Mouse (Mus musculus) T-cell, adult 66 days (primary cell): ENCODE data around the gene Hook2. TPM values are rescaled to one million over a fixed set of nuclear protein-coding genes. Genes with fewer than 3 reads are reported as not detected.

ENCODE experiments used
- total RNA-seq, 2 experiments: library from RNA; stranded (reverse); gene quantifications; 3 replicates in 1 of 2; 4 replicates in 1 of 2; pipeline ENCODE4 v1.2.4; 2023

Gene Hook2
- total RNA-seq = 1 to 10 TPM; 3.6 to 4.5 TPM

GRCm38 (mm10) chr8:84990349-84990748, at the start of gene Hook2:
Hook2 (plus strand) TSS chr8:84990603.

DNA sequence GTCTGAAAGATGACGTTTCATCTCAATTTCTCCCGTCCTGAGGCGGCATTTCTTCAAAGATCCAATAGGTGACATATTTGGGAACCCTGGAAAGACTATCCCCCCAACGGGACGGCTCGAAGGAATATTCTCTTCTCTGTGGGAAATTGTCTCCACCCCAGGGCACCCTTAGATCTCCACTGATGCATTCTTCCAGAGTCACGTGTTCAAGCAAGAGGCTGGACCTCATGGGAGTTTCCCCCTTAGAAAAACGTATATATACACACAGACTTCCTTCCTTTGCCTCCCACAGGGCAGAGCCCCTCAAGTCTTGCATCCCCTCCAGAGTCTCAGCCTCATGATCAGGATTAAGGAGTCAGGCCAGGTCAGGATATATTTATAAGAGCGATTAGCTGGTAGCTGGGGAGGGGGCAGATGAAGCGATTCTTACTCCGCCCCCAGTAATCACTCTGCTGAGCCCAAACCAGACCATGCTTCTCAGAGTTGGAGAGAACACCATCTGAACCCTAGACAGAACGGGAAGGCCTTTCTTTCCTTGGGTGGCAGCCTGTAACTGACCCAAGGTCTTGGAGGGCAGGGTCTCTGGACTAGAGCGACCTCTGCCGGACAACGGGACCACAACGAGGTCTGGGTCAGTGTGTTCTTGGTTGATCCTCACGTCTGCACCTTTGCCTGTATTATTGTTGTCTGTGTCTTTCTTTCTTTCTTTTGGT, 43.7 kb upstream of the Hook2 start, which contains the start of gene Rtbdn:
Gene Rtbdn, plus strand, starts transcription at position 464 of the 713 bp plus-strand sequence.

DNA sequence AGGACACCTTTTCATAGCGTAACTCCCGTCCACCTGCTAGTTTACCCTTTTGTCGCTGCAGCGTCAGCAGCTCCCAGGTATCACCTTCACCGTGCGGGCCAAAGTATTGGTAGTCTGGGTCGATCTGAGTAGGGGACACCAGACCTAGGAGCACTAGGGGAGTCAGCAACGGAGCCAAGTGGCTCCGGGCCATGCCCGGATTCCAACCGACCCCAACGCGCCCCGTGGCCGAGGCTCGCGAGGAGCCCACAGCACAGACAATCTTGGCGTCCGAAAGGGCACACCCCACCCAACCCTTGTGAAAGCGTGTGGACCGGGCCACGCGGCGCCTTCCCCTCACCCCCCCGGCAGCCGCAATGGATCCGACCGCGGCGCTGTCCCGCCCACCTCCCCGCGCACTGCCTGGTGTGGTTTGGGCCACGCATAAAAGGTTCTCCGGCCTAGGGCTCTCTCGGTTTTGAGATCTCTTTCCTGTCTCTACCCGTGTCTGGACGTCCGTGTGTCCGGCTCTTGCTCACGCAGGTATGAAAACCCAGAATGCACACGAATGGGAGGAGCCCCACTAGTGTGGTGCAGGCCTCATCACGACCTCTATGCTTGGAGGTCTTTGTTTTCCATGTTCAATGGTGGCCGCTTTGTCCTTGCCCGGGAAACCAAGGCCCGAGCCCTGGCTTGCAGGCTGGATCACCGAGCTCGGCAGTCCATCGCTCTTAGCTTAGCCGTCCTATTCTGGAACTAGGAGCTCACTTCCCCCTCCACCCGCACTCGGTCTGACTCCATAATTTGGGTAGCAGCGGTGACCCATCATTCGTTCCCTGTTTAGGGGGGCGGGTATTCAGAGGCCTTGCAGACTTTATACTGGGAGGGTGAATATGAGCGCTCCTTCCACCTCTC, 20.9 kb upstream of the Hook2 start, which contains the start of the genes Gm49661, Prdx2 and Rnaseh2a:
Gene Gm49661, minus strand, starts transcription at position 193 of the 894 bp plus-strand sequence.
Gene Prdx2, plus strand, starts transcription at position 347 of the 894 bp plus-strand sequence.
Gene Rnaseh2a, minus strand, starts transcription at position 527 of the 894 bp plus-strand sequence.

DNA sequence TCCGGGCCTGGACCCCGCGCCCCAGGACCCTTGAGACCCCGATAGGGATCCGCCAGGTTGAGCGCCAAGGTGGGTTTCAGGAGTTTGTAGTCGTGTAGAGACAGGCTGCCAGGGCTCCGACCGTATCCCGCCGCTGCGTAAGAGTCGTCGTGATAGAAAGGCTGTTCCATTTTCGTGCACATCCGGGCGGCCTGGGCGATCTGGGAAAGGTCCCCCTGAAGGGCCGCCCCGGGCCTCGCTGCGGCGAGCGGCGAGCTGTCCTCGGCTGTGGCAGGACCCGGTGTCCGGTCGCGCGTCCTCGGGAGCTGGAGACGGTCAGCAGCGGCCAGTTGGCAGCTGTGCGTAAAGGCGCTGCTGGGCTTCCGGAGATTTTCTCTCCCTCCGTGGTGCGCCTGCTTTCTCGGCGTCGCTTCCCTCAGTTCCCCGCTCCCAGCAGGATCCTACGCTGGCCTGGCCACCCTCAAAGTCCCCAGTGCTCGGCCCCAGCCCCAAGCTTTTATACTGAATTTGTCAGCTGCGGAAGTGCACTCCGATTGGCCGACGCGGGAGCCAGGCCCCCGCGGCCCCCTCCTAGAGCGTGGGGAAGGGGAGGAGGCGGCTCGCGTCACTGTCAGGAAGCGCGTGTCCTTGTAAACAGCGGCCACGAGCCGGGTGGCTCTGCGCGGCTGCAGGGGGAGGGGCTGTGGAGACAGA, 12.0 kb upstream of the Hook2 start, which contains the start of gene Junb:
Gene Junb, minus strand, starts transcription at position 471 of the 693 bp plus-strand sequence.

DNA sequence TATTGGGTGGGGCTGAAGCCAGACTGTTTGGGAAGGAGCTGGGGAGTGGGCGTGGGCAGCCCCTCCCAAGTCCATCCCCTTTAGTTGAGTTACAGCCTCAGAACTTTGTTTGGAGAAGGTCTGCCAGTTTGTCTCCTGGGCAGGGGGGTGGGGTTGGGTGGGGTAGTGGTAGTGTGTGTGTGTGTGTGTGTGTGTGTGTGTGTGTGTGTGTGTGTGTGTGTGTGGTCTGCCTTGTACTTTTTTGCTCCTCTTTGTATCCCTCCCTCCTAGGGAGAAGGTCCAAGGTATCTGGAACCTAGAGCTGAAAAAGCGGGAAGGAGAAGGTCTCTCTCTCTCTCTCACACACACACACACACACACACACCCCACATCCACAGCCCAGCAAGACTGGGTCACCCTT, 24.0 kb downstream of the Hook2 start, which contains the start of gene Best2:
Gene Best2, minus strand, starts transcription at position 101 of the 400 bp plus-strand sequence.

DNA sequence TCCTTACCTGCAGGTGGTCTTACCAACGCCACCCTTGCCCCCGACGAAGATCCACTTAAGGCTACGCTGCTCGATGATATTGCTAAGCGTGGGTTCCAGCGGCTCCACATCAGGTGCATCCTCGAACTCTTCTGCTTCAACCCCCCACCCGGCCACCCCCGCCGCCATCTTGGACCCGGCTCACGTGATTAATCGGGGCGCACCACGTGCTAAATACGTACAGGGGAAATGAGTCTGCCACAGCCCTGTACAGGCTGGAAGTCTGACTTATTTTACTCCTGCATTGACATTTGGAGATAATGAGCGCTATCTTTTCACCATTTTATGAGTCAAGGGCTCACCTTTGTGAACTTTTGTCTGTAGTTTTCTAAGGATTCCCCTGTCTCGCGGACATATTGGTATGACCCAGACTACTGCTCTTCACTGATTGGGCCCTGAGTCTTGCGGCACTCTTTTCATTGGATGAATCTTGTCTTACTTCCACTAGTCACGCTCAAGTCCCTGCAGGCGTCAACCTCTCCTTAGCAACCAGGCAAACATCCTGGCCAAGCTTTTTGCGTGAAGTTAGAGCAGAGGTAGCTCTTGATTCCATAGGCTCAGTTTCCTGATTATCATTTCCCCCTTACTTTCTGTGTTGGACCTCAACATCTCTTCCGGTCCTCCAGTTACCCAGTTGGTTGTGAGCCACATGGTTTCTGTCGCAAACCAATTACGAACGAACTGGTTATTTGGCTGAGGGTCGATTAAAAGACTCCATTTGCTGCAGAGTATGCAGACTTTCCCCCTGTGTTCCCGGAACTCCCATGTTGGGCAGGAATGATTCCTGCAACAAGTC, 34.9 kb downstream of the Hook2 start, which contains the start of gene Asna1:
Gene Asna1, minus strand, starts transcription at position 184 of the 835 bp plus-strand sequence.

DNA sequence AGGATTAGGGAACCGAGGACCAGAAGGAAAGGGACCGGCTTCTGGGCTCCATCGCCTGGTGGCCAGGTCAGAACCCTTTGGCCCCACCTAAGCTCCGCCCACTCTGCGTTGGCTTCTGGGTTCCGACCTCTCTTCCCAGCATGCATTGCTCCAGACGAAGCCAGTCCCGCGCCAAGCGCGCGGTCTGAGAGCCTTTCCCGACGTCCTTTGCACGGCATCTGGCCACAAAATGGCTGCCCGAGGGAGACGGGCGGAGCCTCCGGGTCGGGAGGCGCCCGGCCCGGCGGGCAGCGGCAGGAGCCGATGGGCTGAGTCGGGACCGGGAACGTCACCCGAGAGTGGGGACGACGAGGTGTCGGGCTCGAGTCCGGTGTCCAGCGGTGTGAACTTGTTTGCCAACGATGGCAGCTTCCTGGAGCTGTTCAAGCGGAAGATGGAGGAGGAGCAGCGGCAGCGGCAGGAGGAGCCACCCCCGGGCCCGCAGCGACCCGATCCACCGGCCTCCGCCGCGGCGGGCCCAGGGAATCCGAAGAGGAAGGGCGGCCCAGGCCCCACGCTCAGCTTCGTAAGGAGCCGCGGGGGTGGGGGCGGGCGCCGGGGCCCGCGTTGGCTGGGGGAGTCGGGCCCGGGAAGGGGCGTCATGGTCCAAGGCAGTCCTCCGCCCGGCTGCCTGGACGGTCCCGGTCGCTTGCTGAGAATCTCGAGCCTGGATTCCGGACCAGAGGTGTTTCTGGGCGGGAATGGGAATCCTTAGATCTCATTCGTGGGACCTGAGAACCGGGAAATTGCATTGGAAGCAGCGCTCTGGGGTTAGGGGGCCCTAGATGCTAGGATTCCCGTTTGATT, 36.5 kb downstream of the Hook2 start, which contains the start of gene Trir:
Gene Trir, plus strand, starts transcription at position 154 of the 846 bp plus-strand sequence.

DNA sequence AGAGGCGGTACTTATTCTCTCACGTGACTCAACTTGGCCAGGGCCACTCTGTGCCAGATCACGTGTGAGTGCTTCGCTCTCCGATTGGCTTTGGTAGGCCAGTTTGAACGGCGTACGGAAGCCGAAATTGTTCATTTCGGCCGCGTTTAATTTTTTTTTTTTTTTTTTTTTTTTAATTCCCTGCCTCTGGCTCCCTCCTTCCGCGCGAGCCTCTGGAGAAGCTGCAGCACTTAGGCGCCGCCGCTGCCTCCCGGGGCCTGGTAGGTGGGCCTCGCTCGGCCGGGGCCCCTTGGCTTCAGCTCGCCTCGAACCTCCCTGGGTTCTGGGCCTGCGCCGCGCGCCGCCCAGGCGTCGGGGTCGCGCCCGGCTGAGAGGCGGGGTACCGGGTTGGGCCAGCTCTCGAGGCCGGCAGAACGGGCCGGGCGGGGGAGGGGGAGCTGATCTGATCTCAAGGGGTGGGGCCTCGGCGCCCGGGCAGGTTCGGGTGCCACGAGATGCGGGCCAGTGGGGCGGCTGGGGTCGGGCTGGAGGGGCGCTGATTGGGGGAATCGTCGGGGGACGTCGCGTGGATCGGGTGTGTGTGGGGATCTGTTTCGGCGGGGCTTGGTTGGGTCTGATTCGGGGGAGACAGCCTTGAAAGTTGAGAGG, 46.4 kb downstream of the Hook2 start, which contains the start of gene Tnpo2:
Gene Tnpo2, plus strand, starts transcription at position 198 of the 648 bp plus-strand sequence.

Other genes with a start within 250 kb of the Hook2 start
- gene Nfix, start 190.3 kb upstream of the Hook2 start, total RNA-seq = 10 to 100 TPM in 1 of 2 experiments, 1 to 10 TPM in 1; 9.5 to 14.2 TPM
- 1 to 10 TPM; 4.3 TPM for gene Dand5, start 167.8 kb upstream of the Hook2 start, total RNA-seq
- gene Gadd45gip1, start 159.1 kb upstream of the Hook2 start, total RNA-seq = 10 to 100 TPM; 17.9 to 19.1 TPM
- 10 to 100 TPM; 66.8 to 83.2 TPM for gene Rad23a, start 149.9 kb upstream of the Hook2 start, total RNA-seq
- gene Calr, start 143.7 kb upstream of the Hook2 start, total RNA-seq = 100 to 1,000 TPM; 469 to 498 TPM
- 10 to 100 TPM; 82.8 to 83.0 TPM for gene Farsa, start 133.6 kb upstream of the Hook2 start, total RNA-seq
- gene Syce2, start 118.5 kb upstream of the Hook2 start, total RNA-seq = 1 to 10 TPM; 3.1 to 6.1 TPM
- 10 to 100 TPM; 24.0 to 27.5 TPM for gene Gcdh, start 96.7 kb upstream of the Hook2 start, total RNA-seq
- 1 to 10 TPM; 1.5 to 3.6 TPM for gene Klf1, start 88.7 kb upstream of the Hook2 start, total RNA-seq
- gene Dnase2a, start 82.0 kb upstream of the Hook2 start, total RNA-seq = 10 to 100 TPM in 1 of 2 experiments, 1 to 10 TPM in 1; 7.9 to 10.2 TPM
- gene Mast1, start 53.2 kb upstream of the Hook2 start, total RNA-seq = under 1 TPM; 0.24 to 0.41 TPM
- gene Rtbdn, start 43.6 kb upstream of the Hook2 start, total RNA-seq = not detected
- gene Gm49661, start 21.2 kb upstream of the Hook2 start, total RNA-seq = not detected
- gene Prdx2, start 21.0 kb upstream of the Hook2 start, total RNA-seq = 10 to 100 TPM; 55.9 to 62.7 TPM
- 10 to 100 TPM; 29.4 to 43.7 TPM for gene Rnaseh2a, start 20.8 kb upstream of the Hook2 start, total RNA-seq
- gene Junb, start 11.9 kb upstream of the Hook2 start, total RNA-seq = 1,000 to 10,000 TPM in 1 of 2 experiments, 100 to 1,000 TPM in 1; 984 to 1,316 TPM
- gene Best2, start 23.9 kb downstream of the Hook2 start, total RNA-seq = not detected
- 10 to 100 TPM; 54.4 to 59.1 TPM for gene Asna1, start 34.7 kb downstream of the Hook2 start, total RNA-seq
- gene Trir, start 36.2 kb downstream of the Hook2 start, total RNA-seq = 100 to 1,000 TPM; 172 to 188 TPM
- 10 to 100 TPM; 69.8 to 78.0 TPM for gene Tnpo2, start 46.3 kb downstream of the Hook2 start, total RNA-seq
- 10 to 100 TPM; 14.6 to 16.2 TPM for gene Fbxw9, start 69.5 kb downstream of the Hook2 start, total RNA-seq
- not detected for gene Gm5741, start 77.4 kb downstream of the Hook2 start, total RNA-seq
- 100 to 1,000 TPM in 1 of 2 experiments, 10 to 100 TPM in 1; 84.0 to 107 TPM for gene Dhps, start 81.2 kb downstream of the Hook2 start, total RNA-seq
- 10 to 100 TPM; 54.2 to 62.3 TPM for gene Wdr83os, start 90.1 kb downstream of the Hook2 start, total RNA-seq
- gene Wdr83, start 90.7 kb downstream of the Hook2 start, total RNA-seq = 10 to 100 TPM; 13.1 to 20.0 TPM
- 100 to 1,000 TPM; 108 to 116 TPM for gene Man2b1, start 92.7 kb downstream of the Hook2 start, total RNA-seq
- not detected for gene Zfp791, start 132.5 kb downstream of the Hook2 start, total RNA-seq
- gene Cks1brt, start 161.3 kb downstream of the Hook2 start, total RNA-seq = not detected
- gene Olfr371, start 235.4 kb downstream of the Hook2 start, total RNA-seq = not detected